Mouse (Mus musculus) layer of hippocampus, adult 18-20 months (tissue): ENCODE results near the gene Pigh. TPM values are rescaled to one million over a fixed set of nuclear protein-coding genes. Genes with fewer than 3 reads are reported as not detected.

Experiments used
- DNase-seq, 2 experiments: peaks; one replicate each; pipeline ENCODE4 v3.0.0; 2022; ENCODE audit warnings: low spot score in 2 of 2
- total RNA-seq, 2 experiments: library from RNA; stranded (reverse); gene quantifications; 2 replicates each; pipeline ENCODE4 v1.2.3; 2021

The Pigh gene
- total RNA-seq, 2 experiments from 2014 or later, result 8.7 to 10.2 TPM

DNA sequence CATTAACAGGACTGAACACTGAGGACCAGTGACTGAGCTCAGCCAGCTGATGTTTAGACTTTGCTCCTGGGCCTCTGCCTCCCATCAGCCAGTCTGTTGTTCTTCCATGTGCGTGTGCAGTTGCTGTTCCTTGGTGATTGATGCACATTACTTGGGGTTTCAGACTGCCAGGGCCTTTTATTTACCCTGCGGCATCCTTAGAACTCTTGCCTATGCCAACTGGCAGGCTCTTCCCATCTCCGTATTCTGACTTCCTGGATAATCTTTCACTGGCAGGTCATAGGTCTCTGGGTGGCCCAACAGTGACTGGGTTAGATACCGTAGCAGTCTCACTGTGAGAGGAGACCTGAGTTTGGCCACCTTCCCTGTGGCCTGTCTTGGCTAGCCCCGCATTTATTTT is 21.9 kb downstream of the Pigh start:
- DNase-seq, result no peak

DNA sequence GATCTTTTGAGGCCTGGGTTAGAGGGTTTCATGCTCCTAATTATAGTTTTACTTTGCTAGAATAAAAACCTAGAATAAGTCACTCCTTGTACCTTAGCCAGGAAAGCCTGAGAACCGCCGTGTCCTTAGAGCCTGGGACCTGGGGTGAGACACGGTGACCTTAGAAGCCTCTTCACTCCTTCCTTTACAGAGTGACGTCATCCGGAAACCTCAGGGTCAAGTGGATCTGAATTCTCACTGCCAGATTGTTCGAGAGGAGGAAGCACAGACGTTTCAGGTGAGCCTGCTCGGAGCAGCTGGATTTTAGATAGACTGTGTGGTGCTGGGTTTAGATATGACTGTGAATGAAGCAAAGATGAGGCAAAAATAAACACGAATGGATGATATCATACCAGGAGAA is 23.0 kb downstream of the Pigh start:
- DNase-seq, result no peak

DNA sequence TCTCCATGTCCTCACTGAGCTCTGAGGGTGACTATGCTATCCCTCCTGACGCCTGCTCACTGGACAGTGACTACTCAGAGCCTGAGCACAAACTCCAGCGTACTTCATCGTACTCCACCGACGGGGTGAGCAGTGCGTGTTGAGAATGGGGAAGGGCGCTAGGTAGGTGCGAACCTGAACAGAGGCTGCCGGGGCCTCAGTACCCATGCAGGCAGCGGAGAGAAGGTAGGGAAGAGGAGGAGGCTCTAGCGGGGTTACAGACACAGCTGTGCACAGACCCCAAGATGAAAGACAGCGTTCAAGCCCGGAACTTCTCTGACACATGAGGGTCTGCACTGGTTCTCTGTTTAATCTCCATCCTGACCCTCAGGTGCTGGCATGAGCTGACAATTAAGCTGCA is 25.0 kb downstream of the Pigh start:
- no peak for DNase-seq

DNA sequence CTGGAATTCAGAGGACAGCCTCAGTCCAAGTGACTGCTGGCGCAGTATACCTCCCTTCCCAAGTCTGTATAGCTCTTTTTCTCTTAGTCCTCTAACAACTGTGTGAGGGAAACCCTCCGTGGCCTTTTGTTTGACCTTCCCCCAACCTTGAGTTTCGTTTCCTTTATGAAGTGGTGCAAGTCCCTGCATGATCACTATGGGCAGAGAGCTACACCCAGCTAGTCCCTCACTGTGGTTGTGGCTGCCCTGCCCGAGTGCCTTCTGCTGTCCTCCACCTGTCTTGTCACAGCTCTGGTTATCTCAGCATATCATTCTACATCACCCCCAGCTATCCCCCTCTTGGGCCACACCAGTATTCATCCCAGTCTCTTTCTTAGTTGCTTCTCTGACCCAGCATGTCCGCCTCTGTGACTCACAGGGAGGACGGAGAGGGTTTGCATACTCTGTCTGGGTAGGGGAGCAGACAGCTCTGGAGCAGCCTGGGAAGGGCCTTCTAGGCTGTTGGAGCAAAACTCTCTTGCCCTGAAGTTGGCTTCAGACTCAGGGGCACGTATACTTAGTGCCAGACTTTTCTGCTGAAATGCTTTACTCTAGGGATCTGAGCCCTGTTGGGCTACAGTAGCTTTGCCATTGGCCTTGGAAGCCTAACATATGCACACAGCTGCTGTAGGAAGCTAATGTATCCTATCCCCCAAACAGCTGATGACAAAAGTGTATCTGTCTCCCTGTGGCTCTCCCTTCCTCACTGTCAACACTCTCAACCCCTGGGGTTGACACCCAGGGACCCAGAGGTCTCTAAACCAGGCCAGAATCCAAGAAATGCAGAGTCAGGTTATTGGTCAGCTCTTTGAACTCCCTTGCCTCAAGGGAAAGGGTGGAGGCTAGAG is 28.4 kb downstream of the Pigh start:
- DNase-seq, result no peak

DNA sequence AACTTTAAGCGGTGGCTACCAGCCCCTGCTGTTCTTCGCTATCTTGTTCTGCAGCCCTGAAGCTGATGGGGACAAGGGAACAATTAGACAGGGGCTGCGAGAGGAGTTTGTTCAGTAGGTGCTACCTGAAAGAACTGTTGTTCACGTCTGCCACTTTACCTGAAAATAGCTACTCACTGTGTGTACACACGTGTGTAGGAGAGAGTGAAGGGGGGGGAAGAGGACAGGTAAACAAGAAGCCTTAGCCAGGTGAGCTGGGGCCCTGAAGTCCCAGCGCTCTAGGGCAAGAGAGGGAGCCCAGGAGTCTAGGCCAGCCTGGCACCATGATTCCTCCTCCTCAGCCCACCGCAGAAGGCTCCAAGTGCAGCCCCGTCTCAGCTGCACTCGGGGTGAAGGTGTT is 29.3 kb downstream of the Pigh start:
- no peak for DNase-seq

DNA sequence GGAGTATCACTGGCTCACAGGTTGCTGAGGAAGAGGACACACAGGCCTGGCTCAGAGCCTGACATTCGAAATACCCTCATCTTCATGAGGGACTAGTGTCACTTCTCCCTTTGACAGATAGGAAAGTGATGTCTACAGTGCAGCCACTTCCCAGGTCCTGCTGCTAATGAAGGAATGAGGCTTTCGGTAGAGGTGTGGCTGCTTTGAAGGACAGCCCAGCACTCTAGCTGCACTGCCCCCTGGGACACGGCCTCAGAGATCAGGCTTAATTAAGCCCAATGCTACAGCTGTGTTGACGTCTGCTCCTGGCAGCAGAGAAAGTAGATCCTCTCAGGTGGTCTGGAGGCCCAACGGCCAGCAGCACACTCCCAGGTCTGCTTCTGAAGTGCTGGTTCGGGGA is 29.9 kb downstream of the Pigh start:
- no peak for DNase-seq

DNA sequence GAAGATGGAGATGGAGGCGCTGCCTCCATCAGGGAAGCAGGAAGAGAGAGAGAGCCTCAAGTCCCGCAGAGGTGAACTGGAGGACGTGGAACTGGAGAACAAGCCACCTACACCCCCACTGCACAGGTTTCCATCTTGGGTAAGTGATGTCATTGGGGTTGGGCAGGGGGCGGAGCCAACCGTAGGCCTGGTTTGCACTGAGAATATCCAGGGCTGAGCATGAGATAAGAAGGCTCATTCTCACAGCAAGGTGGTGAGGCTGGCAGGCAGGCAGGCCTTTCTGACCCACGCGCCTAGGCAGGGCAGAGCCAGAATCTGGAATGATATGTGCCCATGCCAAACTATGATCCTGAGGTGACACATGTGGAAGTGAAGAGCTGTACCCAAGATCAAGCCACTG is 34.2 kb downstream of the Pigh start:
- no peak for DNase-seq

DNA sequence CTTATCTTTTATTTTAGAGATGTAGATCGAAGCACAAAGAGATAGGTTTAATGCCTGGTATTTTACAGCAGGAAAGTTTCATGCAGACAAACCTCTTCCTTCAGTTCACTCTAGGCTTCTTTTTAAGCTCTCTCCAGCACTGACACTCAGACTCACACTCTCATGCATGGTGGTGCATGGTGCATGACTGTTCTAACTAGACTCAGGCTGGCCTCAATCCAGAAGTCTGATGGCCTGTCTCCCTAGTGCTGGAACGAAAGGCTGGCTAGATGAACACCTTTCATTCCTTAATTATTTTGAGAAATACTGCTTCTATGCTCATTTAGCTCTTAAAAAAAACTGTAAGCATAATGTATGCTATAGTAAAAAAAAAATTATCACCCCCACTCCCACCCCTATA is 37.4 kb downstream of the Pigh start:
- no peak for DNase-seq

DNA sequence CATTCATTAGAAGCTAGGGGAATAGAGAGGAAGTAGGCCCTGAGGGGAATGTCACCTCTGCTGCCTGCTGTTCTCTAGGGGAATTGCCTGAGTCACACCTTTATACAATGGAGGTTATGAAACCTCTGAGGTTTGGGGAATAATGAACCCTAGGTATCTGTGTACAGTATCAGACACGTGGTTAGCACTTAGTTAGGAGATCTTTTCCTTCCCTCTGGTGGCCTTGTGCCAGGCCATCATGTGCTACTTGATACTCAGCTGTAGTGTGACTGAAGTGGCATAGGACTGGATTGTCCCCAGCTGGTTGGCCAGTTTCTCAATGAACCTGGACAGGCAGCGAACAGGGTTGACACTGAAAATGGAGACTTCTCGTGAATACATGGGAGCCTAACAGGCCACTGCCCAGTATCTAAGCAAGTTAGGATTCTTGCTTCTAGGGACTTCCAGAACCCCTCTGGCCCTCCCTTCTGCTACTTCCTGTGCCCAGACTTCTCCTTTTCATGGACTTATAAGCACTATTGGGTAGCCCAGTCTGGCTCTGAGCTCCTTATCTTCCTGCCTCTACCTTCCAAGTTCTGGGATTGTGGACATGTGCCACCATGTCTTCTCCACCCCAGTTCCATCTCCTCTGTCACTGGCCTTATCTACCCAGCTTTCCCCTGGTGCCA is 38.8 kb downstream of the Pigh start:
- no peak for DNase-seq

DNA sequence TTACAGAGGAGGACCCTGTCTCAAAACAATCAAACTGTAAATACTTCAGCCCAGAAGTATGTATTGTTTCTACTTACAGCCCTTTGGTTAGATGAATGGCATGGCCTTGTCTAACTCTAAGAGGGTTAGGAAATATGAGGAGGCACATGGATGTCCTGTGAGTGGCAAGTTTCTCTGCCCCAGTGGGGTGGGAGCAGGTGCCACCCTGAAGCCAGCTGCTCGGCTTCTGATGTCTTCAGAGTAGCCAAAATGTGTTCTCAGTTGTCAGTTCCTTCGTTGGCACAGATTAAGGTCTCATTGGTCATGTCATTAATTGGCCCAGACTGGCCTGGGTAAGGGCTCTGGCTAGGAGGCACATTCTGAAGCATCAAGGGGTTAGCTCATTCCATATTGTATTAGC is 39.6 kb downstream of the Pigh start:
- no peak for DNase-seq

DNA sequence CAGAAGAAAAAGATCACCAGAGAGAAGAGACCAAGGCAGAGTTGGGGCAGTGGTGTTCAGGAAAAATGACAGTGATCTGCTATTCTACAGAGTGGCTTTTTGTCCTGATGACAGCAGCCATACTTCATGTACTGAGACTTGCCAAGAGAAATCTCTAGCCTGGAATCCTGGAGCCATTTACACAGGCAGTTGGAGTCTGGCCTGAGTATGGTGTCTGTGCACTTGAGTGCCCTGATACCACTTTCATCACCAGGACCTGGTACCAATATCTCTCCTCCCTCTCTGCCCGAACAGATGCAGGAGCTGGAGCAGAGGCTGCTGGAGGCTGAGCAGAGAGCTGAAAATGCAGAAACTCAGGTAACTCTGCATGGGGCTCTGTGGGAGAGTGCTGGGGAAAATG is 40.6 kb downstream of the Pigh start:
- DNase-seq, result no peak

DNA sequence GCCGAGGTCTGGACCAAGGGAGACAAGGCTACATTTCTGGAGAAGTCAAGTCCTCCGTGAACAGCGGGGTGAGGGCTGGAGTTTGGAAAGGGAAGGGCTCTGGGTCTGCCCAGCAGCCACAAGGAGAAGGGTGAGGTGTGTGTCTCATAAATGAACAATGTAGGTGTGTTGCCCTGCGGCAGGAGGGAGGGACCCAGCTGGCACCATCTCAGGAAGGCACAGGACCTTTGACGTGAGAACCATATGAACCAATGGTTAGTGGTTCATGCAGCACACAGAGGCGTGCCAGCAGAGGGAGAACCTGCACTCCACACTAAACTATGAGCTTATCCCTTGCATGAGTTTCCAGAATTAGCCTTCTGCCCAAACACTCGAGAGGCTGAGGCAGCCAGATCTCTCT is 42.2 kb downstream of the Pigh start:
- DNase-seq, result no peak

DNA sequence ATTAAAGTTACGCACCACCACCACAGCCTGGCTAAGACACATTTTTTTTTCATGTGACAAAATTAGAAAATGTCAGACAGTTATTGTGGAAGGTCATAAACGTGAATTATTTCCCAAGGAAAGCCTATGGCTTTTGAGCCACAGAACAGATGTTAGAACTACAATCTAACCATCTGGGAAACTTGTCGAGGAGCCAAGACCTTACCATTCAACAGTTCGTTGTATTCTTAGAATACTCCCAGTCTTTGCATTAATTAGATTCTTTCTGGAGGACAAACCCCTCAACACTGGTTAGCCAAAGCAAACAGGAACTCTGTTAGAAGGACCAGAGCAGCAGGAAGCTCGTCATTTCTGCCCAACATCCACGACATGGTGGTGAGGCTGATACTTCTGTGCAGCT is 43.3 kb downstream of the Pigh start:
- peak in 1 of 2 experiments; percentile 25 for DNase-seq

DNA sequence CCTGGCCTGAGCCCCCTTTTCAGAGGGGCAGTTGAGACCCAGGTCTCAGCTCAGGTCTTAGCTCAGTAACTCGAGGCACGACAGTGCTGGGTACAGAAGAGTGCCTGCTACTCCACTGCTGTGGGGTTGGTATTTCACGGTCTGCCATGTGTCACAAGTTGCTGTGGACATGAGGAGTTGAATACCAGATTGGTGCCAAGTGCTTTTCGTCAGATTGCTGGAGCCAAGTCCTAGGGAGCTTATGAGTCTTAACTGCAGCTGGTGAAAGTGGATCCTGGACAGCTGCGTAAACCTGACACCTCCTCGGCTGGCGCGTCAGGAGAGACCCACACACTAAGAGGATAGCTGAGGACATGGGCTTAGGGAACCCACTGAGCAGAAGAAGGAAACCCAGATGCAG is 44.8 kb downstream of the Pigh start:
- DNase-seq, result no peak

DNA sequence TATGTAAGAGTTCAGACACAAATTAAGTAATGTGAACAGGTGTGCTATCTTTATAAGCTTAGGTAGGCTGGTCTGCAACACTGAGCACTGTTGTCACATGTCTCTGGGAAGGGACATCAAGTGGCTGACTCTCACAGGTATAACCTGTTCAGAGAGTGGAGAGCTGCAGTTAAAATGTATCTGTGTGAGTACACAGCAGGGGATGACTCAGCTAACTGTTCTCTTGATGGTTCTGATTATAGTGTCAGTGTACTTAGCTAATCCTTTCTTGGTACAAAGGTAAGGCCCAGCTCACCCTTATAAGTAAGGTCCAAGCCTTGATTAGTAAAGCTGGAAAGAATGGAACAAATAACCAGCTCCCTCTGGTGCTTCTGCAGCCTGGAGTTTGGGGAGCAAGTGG is 48.0 kb downstream of the Pigh start:
- DNase-seq, result no peak

DNA sequence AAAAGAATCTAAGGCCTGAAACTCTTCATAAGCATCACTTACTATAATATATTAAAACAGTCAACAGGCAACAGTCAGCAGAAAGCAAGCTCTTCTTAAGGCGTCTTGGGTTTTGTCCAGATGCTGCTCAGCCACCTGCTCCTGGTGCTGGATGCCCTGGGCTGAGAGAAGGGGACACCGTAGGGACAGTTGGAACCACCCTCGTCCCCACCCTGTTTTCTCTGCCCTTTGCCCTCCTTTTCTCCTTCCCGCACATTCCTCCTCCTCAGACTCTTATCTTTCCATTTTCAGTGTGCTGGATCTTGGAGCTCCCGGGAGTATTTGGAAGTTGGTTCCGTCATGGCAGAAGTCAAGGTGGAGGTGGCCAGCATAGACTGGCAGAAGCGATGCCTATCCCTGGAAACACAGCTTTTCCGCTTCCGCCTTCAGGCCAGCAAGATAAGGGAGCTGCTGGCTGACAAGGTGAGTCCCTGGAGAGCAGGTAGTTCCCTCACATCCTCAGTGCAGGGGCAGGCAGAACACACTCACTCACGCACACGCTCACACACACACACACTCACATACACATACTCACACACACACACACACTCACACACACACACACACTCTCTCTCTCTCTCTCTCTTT is 49.1 kb downstream of the Pigh start:
- no peak for DNase-seq

DNA sequence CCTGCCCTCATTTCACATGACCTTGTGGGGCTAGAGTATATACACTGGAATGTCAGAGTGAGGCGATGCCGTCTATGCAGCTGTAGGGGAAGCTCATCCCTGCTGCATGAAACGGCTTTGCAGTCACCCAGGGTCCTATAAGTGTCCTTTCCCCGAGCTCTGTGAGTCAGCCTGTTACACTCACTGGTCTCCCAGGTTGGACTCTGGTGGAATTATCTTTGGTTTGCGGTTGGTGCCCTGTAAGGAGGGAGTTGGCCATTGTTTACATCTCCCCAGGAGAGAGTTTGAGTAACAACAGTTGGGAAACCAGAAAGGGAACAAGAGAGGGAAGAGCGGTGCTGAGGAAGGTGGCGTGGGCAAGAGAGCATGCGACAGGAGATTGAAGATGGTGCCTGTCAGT is 49.7 kb downstream of the Pigh start:
- DNase-seq, result no peak

DNA sequence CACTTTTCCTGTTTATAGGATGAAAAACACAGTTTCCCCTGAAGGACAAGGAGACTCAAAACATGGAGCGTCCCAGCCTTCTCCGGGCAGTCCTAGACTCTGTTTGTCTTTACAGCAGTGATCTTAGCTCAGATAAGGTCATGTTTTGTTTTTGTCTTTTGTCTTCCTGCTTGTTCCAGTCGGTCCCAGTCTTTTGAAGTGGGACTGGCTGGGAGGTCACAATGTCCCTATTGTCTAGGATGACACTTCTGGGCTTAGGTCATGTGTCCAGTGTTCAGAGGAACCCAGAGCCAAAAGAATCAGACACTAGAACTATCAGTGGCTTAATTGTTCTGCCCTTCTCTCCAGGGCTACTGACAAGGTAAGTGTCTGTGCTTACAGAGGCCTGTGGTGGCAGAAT is 54.1 kb downstream of the Pigh start:
- DNase-seq, result peak in 1 of 2 experiments; percentile 38

DNA sequence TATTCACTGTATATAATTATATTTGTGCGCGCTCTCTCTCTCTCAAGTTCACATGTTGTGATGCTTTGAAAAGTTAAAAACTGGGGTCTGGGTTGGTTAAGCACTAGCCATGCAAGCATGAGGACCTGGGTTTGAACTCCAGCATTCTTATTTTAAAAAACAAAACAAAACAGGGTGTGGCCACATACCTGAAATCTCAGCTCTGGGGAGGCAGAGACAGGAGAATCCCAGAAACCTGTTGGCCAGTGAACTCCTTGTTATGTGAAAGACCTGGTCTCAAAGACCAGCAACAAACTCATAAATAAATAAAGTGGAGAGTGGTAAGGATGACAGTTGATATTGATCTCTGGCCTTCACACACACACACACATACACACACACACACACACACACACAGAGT is 55.1 kb downstream of the Pigh start:
- DNase-seq, result no peak
